Mouse (Mus musculus) hematopoietic stem cell, adult 5-6 weeks (primary cell): Measurements from ENCODE around the gene Akr1c18. TPM values are rescaled to one million over a fixed set of nuclear protein-coding genes. Genes with fewer than 3 reads are reported as not detected.

Experiments
- ATAC-seq, 2 experiments: fragments of 125-278 bp in 1 of 2; replicated peaks in 1 of 2; 2 replicates each; pipeline ENCODE4 v1.8.0; 2016 to 2017; ENCODE audit warnings: inconsistent platforms in 2 of 2, mild to moderate bottlenecking in 2 of 2, moderate number of reproducible peaks in 2 of 2, low read depth in 1 of 2, moderate TSS enrichment in 1 of 2; ENCODE audit not compliant: low FRiP score in 2 of 2, poor library complexity in 2 of 2, severe bottlenecking in 2 of 2, insufficient read depth in 1 of 2, low TSS enrichment in 1 of 2
- total RNA-seq: library from RNA; stranded (forward); fragments of 172-1452, 232-1000 nt; gene quantifications from 2 replicates; pipeline ENCODE4 v1.2.3, GENCODE M21; 2017

Akr1c18 gene
- total RNA-seq, 1 experiment from 2014 or later = not detected

DNA sequence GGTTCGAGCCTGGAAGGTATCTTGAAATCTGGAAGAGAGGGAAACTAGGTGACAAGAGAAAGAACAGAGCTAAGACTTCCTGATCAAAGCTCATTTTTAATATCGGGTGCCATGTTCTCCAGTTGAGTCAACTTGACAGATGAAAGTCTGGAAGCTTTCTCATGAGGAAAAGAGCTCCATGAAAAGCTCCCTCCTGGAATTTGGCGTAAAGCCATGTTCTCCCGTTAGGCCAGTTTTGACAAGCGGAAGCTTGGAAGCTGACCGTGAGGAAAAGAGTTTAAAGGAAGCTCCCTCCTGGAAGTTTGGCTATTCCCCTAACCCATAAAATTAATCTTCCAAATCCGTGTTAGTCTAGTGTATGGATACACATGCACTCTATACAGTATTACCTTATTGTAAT, 27.3 kb downstream of the Akr1c18 start:
- no peak for ATAC-seq

DNA sequence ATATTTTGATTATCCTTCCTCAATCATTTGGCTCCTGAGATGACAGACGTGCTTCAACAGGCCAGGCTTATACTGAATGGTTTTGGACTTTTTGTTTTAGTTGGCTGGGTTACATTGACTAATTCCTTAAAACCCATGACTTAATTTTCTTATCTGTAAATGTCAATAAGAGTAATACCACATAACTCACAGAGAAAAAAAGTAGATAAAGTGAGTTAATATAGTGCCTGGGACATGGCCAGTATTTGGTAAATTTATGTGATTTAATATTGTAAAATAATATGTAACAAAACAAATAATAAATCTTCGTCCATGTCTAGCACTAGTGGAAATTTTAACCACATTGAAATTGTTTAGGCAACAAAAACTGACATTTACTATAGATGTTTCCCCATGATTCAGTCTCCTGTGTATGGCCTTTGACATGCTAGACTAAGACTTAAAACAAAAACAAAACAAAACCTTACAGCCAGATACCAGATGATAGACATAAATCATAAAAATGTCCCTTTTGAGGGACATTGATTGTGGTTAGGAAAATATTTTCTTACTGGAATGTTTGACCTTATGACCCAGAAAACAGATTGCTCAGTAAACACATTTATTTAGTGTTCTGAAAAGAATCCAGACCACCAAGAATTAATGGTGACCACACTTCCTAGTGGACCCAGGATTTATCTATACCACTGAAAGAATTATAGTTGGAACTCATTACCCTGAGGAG, 31.1 kb downstream of the Akr1c18 start:
- no peak for ATAC-seq

DNA sequence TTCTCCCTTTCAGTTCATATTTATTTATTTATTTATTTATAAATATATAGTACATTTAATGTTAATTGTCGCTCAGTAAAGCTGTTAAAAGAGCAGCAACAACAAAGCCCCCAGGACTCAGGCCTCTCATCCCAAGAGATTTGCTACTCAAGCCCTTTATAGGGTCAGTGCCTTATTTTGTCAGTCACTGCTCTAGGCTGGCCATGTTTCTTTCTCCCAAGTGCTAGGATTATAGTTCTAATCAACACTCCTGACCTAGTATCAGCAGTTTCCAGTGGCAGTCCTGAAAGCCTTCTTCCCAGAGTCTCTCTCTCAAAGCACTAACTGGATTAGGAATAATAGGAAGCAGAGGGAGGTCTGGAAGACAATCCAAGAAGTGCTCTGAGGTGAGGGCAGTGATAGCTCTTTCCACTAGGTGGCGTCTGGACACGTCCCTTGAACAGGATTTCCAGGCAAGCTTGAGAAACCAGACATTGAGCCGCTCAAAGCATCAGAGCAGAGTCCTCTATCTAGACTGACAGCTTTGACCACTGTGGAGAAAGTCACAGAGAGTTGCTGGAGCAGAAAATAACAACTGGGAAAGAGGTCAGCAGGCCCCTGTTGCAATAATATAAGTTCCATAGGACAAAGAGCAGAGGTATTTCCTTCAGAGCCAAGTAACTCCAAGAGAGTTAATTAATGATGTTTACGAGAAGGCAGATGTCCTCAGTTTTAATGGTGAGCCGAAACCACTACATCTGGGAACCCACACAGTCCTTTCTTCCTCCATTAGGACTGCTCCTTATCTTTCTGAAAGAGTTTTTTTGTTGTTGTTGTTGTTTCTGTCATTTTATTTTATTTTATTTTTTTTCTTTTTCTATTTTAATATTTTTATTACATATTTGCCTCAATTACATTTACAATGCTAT, 39.9 kb downstream of the Akr1c18 start:
- peak; percentile 89 to 93 for ATAC-seq

DNA sequence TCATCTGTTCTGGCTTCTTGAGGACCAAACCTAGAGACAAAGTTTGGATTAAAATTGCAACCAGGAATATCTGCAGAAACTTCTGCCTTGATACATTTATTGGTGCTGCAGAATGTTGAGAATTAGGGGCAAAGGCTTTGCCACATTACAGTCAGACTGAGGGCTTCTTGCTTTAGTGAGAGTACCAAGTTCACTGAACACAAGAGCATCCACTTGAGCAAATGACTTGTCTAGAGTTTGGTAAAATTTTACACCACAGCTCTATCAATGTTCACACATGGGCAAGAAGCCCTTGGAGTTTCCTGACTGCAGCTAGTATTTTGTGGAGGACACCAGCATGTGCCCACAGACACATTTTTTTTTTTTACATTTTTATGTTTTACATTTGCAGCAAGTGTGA, 47.7 kb downstream of the Akr1c18 start:
- no peak for ATAC-seq

DNA sequence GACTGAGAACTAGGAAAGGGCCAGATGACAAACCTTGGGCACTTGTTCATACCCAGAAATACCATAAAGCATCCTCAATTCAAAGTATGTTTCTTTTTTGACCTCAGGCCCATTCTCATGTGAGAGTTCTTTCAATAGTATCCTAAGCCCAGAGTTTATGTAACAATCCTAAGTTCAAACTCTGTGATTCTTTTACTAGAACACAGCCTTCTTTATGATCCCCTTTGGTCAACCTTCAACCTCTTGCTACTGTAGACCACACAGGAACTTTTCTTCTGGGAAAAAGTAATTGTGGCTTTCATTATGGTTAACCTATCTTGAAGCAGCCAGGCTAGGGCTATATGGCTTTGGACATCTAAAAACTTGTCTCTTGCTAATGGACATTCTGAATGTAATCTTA, 48.8 kb downstream of the Akr1c18 start:
- no peak for ATAC-seq

Other genes starting within 250 kb of the Akr1c18 start
- 137 and 192 TPM in 2 replicates for gene Net1, start 232.4 kb downstream of the Akr1c18 start, total RNA-seq
- not detected in 2 replicates for gene Tubal3, start 232.4 kb downstream of the Akr1c18 start, total RNA-seq
- not detected in 2 replicates for gene Ucn3, start 205.3 kb downstream of the Akr1c18 start, total RNA-seq
- 0.15 and 0.25 TPM in 2 replicates for gene Akr1c14, start 101.6 kb downstream of the Akr1c18 start, total RNA-seq
- gene Akr1c13, start 40.5 kb upstream of the Akr1c18 start, total RNA-seq = 102 and 119 TPM in 2 replicates
- 0.05 and 5.6 TPM in 2 replicates for gene Akr1c19, start 78.0 kb upstream of the Akr1c18 start, total RNA-seq
- 8.8 and 16.6 TPM in 2 replicates for gene Akr1c12, start 128.8 kb upstream of the Akr1c18 start, total RNA-seq